Comparison of ENCODE assay signal across 9 mouse cellular contexts in the genomic region with DNA sequence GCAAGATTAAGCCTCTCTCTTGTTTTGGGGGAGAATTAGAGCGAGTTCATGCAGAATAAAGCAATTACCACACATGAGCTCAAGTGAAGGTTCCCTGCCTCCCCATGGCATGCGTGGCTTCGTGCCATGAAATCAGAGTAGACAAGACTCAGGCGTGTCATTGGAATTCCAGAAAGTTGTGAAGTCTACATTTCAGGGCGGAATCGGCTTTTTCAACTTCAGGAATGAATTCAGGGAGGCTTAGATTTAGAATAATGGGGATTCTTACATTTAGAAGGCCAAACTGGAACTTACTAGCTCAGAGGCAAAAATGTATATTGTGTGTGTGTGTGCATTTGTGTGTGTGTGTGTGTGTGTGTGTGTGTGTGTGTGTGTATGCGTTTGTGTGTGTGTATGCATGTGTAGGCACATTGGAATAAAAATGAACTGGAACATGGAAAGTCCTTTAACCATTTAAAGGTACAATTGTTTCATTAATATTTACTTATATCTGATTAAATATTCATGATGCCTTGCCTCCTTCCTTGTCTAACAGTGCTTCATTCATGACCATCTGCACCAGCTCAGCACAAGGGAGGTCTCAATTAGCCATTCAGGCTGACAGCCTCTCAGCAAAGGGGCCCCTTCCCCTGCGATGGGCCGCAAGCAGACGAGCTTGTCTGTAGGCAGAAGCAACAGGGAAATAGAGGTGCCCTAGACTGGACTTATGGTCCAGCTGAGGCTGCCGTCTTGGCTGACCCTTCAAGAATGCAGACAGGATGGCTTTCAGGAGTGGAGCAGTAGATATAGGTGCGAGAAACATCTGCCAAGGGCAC. TPM values are rescaled to one million over a fixed set of nuclear protein-coding genes. Genes with fewer than 3 reads are reported as not detected.
A peak's percentile ranks its signal among the peaks of the same experiment; 100 is the strongest.
DNase-seq lines count a peak whose midpoint lies in the region; ATAC-seq and TF ChIP-seq lines count a peak whose summit lies in the region.
"Had no signal": no experiment of that assay in that cellular context is flagged by ENCODE, and none has a peak within 500 bp of the region (broad histone marks: within the 10 kb centered on the region; RNA-seq: fewer than 3 reads in every experiment).

No protein-coding gene starts in this region.

- H3K27me3 ChIP-seq in cerebellum, adult 2 months (ENCODE audit: control insufficient read depth, insufficient read depth, low read length): no peaks in the 10 kb centered on the region; the same call in 1 of the 2 replicates
- H3K27me3 ChIP-seq in stomach, embryonic 16.5 days (ENCODE audit: control insufficient read depth, insufficient read depth, low read length): no peaks in the 10 kb centered on the region
- no peaks in the 10 kb centered on the region for H3K27me3 ChIP-seq in stomach, postnatal 0 days (ENCODE audit: control insufficient read depth, insufficient read depth, low read length)
- H3K27me3 ChIP-seq in hindbrain, embryonic 16.5 days (replicated peaks; ENCODE audit: control insufficient read depth, insufficient read depth, low read length): no peaks in the 10 kb centered on the region

- WGBS in cerebellum, adult 2 months: 37% methylated on average over 12 of the region's 12 CpGs
- WGBS in stomach, embryonic 16.5 days: 52% methylated on average over 12 of the region's 12 CpGs
- WGBS in stomach, postnatal 0 days: 45% methylated on average over 12 of the region's 12 CpGs
- 18% methylated on average over 12 of the region's 12 CpGs for WGBS in hindbrain, embryonic 16.5 days

- no peaks in the 10 kb centered on the region for H3K36me3 ChIP-seq in stomach, embryonic 16.5 days (ENCODE audit: control insufficient read depth, insufficient read depth, low read length)
- H3K36me3 ChIP-seq in stomach, postnatal 0 days (ENCODE audit: control insufficient read depth, insufficient read depth, low read length): no peaks in the 10 kb centered on the region
- no peaks in the 10 kb centered on the region for H3K36me3 ChIP-seq in hindbrain, embryonic 16.5 days (ENCODE audit: control insufficient read depth, insufficient read depth, low read length)

- no peak for ATAC-seq in stomach, embryonic 16.5 days (ENCODE audit: insufficient read depth, low FRiP score)
- ATAC-seq in stomach, postnatal 0 days (ENCODE audit: low FRiP score, low TSS enrichment): no peak; the same call in 1 of the 2 replicates
- peak; percentile 87 for ATAC-seq in hindbrain, embryonic 16.5 days

- peak; percentile 39 to 55 for DNase-seq in cerebellum, postnatal 10 days
- no peak for DNase-seq in cerebellum, adult 2 months
- no peak for DNase-seq in stomach, postnatal 0 days (ENCODE audit: low spot score)
- DNase-seq in thymus, postnatal 0 days (ENCODE audit: low spot score): no peak
- no peak for DNase-seq in layer of hippocampus, adult 8-10 months (ENCODE audit: low spot score in 2 of 2)
- no peak for DNase-seq in yolk sac, embryonic 10.5 days (ENCODE audit: low spot score)
- DNase-seq: layer of hippocampus, adult 9-11 months had no signal

- H3K9me3 ChIP-seq in stomach, embryonic 16.5 days (replicated peaks; ENCODE audit: control insufficient read depth, low read length): no peaks in the 10 kb centered on the region
- H3K9me3 ChIP-seq in stomach, postnatal 0 days (ENCODE audit: control insufficient read depth, low read length): no peaks in the 10 kb centered on the region
- no peaks in the 10 kb centered on the region for H3K9me3 ChIP-seq in hindbrain, embryonic 16.5 days (ENCODE audit: control insufficient read depth, low read length)

- H3K27ac ChIP-seq in cerebellum, adult 2 months (ENCODE audit: insufficient read depth, low read length): no peak overlapping the region
- peak overlapping the region; percentile 18; the same call in 1 of the 2 replicates for H3K27ac ChIP-seq in stomach, embryonic 16.5 days (ENCODE audit: low read length)
- no peak overlapping the region; the same call in 1 of the 2 replicates for H3K27ac ChIP-seq in stomach, postnatal 0 days (replicated peaks)
- H3K27ac ChIP-seq in hindbrain, embryonic 16.5 days (ENCODE audit: low read depth, low read length): no peak overlapping the region

- TF ChIP-seq CTCF in cerebellum, adult 2 months (IDR thresholded peaks at IDR 0.05; ENCODE audit: borderline replicate concordance, insufficient read depth, low read depth, low read length): no peak
- TF ChIP-seq CTCF in stomach, postnatal 0 days (IDR thresholded peaks at IDR 0.05; ENCODE audit: low read depth): no peak

- no peak overlapping the region for H3K9ac ChIP-seq in stomach, embryonic 16.5 days (ENCODE audit: low read length)
- H3K9ac ChIP-seq in stomach, postnatal 0 days (ENCODE audit: low read length): no peak overlapping the region
- no peak overlapping the region for H3K9ac ChIP-seq in hindbrain, embryonic 16.5 days (ENCODE audit: low read depth, low read length)

- no peak for TF ChIP-seq POLR2A in cerebellum, adult 2 months (IDR thresholded peaks at IDR 0.05; ENCODE audit: borderline replicate concordance, insufficient read depth, low read length)

- H3K4me3 ChIP-seq in cerebellum, adult 2 months (replicated peaks; ENCODE audit: insufficient read depth, low read depth, low read length): no peak overlapping the region
- no peak overlapping the region for H3K4me3 ChIP-seq in stomach, embryonic 16.5 days (replicated peaks; ENCODE audit: low read length)
- H3K4me3 ChIP-seq in stomach, postnatal 0 days (ENCODE audit: low read depth, low read length): no peak overlapping the region
- H3K4me3 ChIP-seq in hindbrain, embryonic 16.5 days (ENCODE audit: low read length): no peak overlapping the region

- H3K4me2 ChIP-seq in stomach, embryonic 16.5 days (ENCODE audit: low read depth, low read length): no peak overlapping the region
- H3K4me2 ChIP-seq in stomach, postnatal 0 days (replicated peaks; ENCODE audit: low read depth): no peak overlapping the region
- H3K4me2 ChIP-seq in hindbrain, embryonic 16.5 days (ENCODE audit: low read length): no peak overlapping the region

- TF ChIP-seq EP300 in stomach, postnatal 0 days (optimal IDR thresholded peaks at IDR 0.05): no peak

- peaks cover 3% of the 10 kb centered on the region for H3K4me1 ChIP-seq in cerebellum, adult 2 months (ENCODE audit: control insufficient read depth, insufficient read depth, low read length)
- peaks cover 5% of the 10 kb centered on the region; the same call in 1 of the 2 replicates for H3K4me1 ChIP-seq in stomach, embryonic 16.5 days (ENCODE audit: control insufficient read depth, insufficient read depth, low read length)
- no peaks in the 10 kb centered on the region for H3K4me1 ChIP-seq in stomach, postnatal 0 days (replicated peaks; ENCODE audit: control insufficient read depth, insufficient read depth)
- peaks cover 16% of the 10 kb centered on the region for H3K4me1 ChIP-seq in hindbrain, embryonic 16.5 days (ENCODE audit: control insufficient read depth, insufficient read depth, low read depth, low read length)

RNA-seq across cellular contexts. Expression of gene Pbx1, which starts 41.4 kb away (rescaled TPM):
- polyA plus RNA-seq in cerebellum, adult 2 months (2012; rRNA removed): 34.9 and 38.1 TPM in 2 replicates
- polyA plus RNA-seq in stomach, embryonic 16.5 days (2015; fragmentation: Nextera tagmentation; extraction: Ambion mirVana): 32.4 and 35.6 TPM in 2 replicates
- 23.1 and 23.2 TPM in 2 replicates for polyA plus RNA-seq in stomach, postnatal 0 days (2015; fragmentation: Nextera tagmentation; extraction: Ambion mirVana)
- polyA plus RNA-seq in hindbrain, embryonic 16.5 days (2015; fragmentation: Nextera tagmentation; extraction: Ambion mirVana): 36.0 and 38.9 TPM in 2 replicates
- polyA plus RNA-seq in thymus, postnatal 0 days (2015; fragmentation: Nextera tagmentation; extraction: Ambion mirVana): 4.6 and 5.8 TPM in 2 replicates
- total RNA-seq in layer of hippocampus, adult 8-10 months (2022): 100 to 1,000 TPM; 117 to 134 (median 122) TPM

Comparison
In these comparisons a context has a peak if more than half of its experiments do, and no peak if none do; other contexts are left out.
1. DNase-seq: peak in cerebellum, postnatal 10 days (2 of 2); none in cerebellum, adult 2 months (0 of 2), stomach, postnatal 0 days (single experiment), thymus, postnatal 0 days (single experiment), layer of hippocampus, adult 8-10 months (0 of 2) and yolk sac, embryonic 10.5 days (single experiment).